Mouse (Mus musculus) forebrain, embryonic 10.5 days (tissue): Measurements from ENCODE around the gene Chrd. TPM values are rescaled to one million over a fixed set of nuclear protein-coding genes. Genes with fewer than 3 reads are reported as not detected.

Experiments used
- polyA plus RNA-seq: library from polyadenylated mRNA; unstranded; fragments of >200 nt; fragmentation: Nextera tagmentation; extraction: Ambion mirVana; gene quantifications from 2 replicates; pipeline ENCODE4 v1.2.1, GENCODE M21; 2016

Gene Chrd
- polyA plus RNA-seq, 1 experiment from 2014 or later = 0.87 TPM

Other genes starting within 250 kb of the Chrd start
- 158 and 160 TPM in 2 replicates for gene Eif2b5, start 234.3 kb upstream of the Chrd start, polyA plus RNA-seq
- gene Dvl3, start 216.1 kb upstream of the Chrd start, polyA plus RNA-seq = 28.8 and 30.5 TPM in 2 replicates
- gene Ap2m1, start 197.6 kb upstream of the Chrd start, polyA plus RNA-seq = 628 and 638 TPM in 2 replicates
- gene Abcf3, start 184.6 kb upstream of the Chrd start, polyA plus RNA-seq = 58.3 and 62.6 TPM in 2 replicates
- 0.84 and 0.97 TPM in 2 replicates for gene Vwa5b2, start 143.7 kb upstream of the Chrd start, polyA plus RNA-seq
- gene Eef1akmt4, start 121.5 kb upstream of the Chrd start, polyA plus RNA-seq = 43.3 and 44.1 TPM in 2 replicates
- not detected in 2 replicates for gene Gm49333, start 121.5 kb upstream of the Chrd start, polyA plus RNA-seq
- 61.9 and 62.6 TPM in 2 replicates for gene Alg3, start 121.4 kb upstream of the Chrd start, polyA plus RNA-seq
- 2.4 and 2.5 TPM in 2 replicates for gene Camk2n2, start 111.8 kb upstream of the Chrd start, polyA plus RNA-seq
- 4.3 and 5.1 TPM in 2 replicates for gene Ece2, start 103.3 kb upstream of the Chrd start, polyA plus RNA-seq
- 544 and 556 TPM in 2 replicates for gene Psmd2, start 81.5 kb upstream of the Chrd start, polyA plus RNA-seq
- 254 TPM in 2 replicates for gene Eif4g1, start 64.8 kb upstream of the Chrd start, polyA plus RNA-seq
- gene Fam131a, start 39.9 kb upstream of the Chrd start, polyA plus RNA-seq = 6.3 and 7.1 TPM in 2 replicates
- gene Polr2h, start 15.5 kb upstream of the Chrd start, polyA plus RNA-seq = 155 and 163 TPM in 2 replicates
- 11.4 and 12.5 TPM in 2 replicates for gene Clcn2, start 15.4 kb upstream of the Chrd start, polyA plus RNA-seq
- 0.31 and 0.46 TPM in 2 replicates for gene Thpo, start 1.4 kb downstream of the Chrd start, polyA plus RNA-seq